Mouse (Mus musculus) cortical plate, adult 2 months (tissue): ENCODE data around the gene Ebf3.

Experiments
- CTCF ChIP-seq: fragments of 200-500 bp; IDR thresholded peaks from 2 replicates; pipeline ENCODE4 v1.5.1; 2011; ENCODE audit warnings: mild to moderate bottlenecking, control low read depth, low read length; ENCODE audit not compliant: insufficient read depth; ENCODE audit errors: extremely low read depth
- POLR2A ChIP-seq: fragments of 200-500 bp; IDR thresholded peaks from 2 replicates; pipeline ENCODE4 v1.6.1; 2011; ENCODE audit warnings: mild to moderate bottlenecking, low read length, control low read depth; ENCODE audit not compliant: insufficient read depth; ENCODE audit errors: extremely low read depth

- TF ChIP-seq CTCF = no peak
- TF ChIP-seq POLR2A = no peak
Observed at GRCm38 (mm10) chr7:137300826-137301225, 13.4 kb downstream of the Ebf3 start.
